Mouse (Mus musculus) CH12.LX (cell line): ENCODE results near the gene Clic4. TPM values are rescaled to one million over a fixed set of nuclear protein-coding genes. Genes with fewer than 3 reads are reported as not detected.

Experiments used
- DNase-seq: peaks from one replicate; pipeline ENCODE4 v3.0.0-alpha.2; 2013; ENCODE audit errors: extremely low read depth
- H3K27ac ChIP-seq: 2 replicates; pipeline ENCODE4 v1.5.1; 2012; ENCODE audit warnings: low read depth, mild to moderate bottlenecking, control low read depth, moderate library complexity; ENCODE audit not compliant: insufficient read depth
- H3K27me3 ChIP-seq: replicated peaks from 2 replicates; pipeline ENCODE3; 2012; ENCODE audit warnings: inconsistent platforms
- H3K36me3 ChIP-seq, 2 experiments: replicated peaks in 1 of 2; 2 replicates each; pipeline versions ENCODE3 to v1.6.1; 2012; ENCODE audit warnings: inconsistent platforms in 1 of 2, low read length in 1 of 2, mild to moderate bottlenecking in 1 of 2, mixed read lengths in 1 of 2, moderate library complexity in 1 of 2; ENCODE audit not compliant: control insufficient read depth in 1 of 2, insufficient read depth in 1 of 2
- H3K4me1 ChIP-seq, 2 experiments: 2 replicates each; pipeline ENCODE4 v1.6.1; 2012; ENCODE audit warnings: inconsistent platforms in 1 of 2, moderate library complexity in 1 of 2; ENCODE audit not compliant: insufficient read depth in 2 of 2, control insufficient read depth in 1 of 2
- H3K4me2 ChIP-seq: 2 replicates; pipeline ENCODE4 v1.6.1; 2012; ENCODE audit warnings: low read depth, mild to moderate bottlenecking, control low read depth; ENCODE audit not compliant: poor library complexity, insufficient read depth, severe bottlenecking
- H3K4me3 ChIP-seq, 3 experiments: fragments of 150-350 bp in 1 of 3; sonication (generic) in 1 of 3; replicated peaks in 1 of 3; 2 replicates each; pipeline versions ENCODE3 to v1.5.1; 2011 to 2012; ENCODE audit warnings: low read depth in 2 of 3, low read length in 2 of 3, mild to moderate bottlenecking in 2 of 3, moderate library complexity in 2 of 3, control low read depth in 1 of 3, improper control_type of control experiment in 1 of 3, inconsistent platforms in 1 of 3, mixed read lengths in 1 of 3; ENCODE audit not compliant: poor library complexity in 1 of 3
- H3K79me2 ChIP-seq: replicated peaks from 2 replicates; pipeline ENCODE4 v1.6.1; 2012; ENCODE audit warnings: mild to moderate bottlenecking, moderate library complexity; ENCODE audit not compliant: control insufficient read depth, poor library complexity, insufficient read depth, severe bottlenecking; ENCODE audit errors: extremely low read depth
- H3K9ac ChIP-seq: 2 replicates; pipeline ENCODE4 v1.6.1; 2012; ENCODE audit warnings: low read depth, mild to moderate bottlenecking, control low read depth, moderate library complexity; ENCODE audit not compliant: insufficient read depth
- H3K9me3 ChIP-seq: replicated peaks from 2 replicates; pipeline ENCODE3; 2012; ENCODE audit warnings: low read length, inconsistent platforms, mixed read lengths
- BHLHE40 ChIP-seq: IDR thresholded peaks from 2 replicates; pipeline ENCODE4 v1.6.1; 2011; ENCODE audit warnings: mild to moderate bottlenecking, low read depth, low read length, improper control_type of control experiment
- CHD1 ChIP-seq: IDR thresholded peaks from 2 replicates; pipeline ENCODE4 v1.6.1; 2012; ENCODE audit warnings: low read depth, low read length, improper control_type of control experiment, inconsistent platforms
- E2F4 ChIP-seq: IDR thresholded peaks from 2 replicates; pipeline ENCODE4 v1.6.1; 2011; ENCODE audit warnings: low read depth, low read length, improper control_type of control experiment; ENCODE audit not compliant: insufficient replicate concordance
- EP300 ChIP-seq: IDR thresholded peaks from 2 replicates; pipeline ENCODE4 v1.6.1; 2011; ENCODE audit warnings: low read length, improper control_type of control experiment
- ETS1 ChIP-seq: conservative IDR thresholded peaks from 2 replicates; pipeline ENCODE4 v1.6.1; 2012; ENCODE audit warnings: low read depth, mild to moderate bottlenecking, inconsistent platforms, low read length, improper control_type of control experiment, moderate library complexity
- GABPA ChIP-seq: IDR thresholded peaks from 2 replicates; pipeline ENCODE4 v1.6.1; 2012; ENCODE audit warnings: low read depth, low read length, improper control_type of control experiment, inconsistent platforms; ENCODE audit not compliant: insufficient replicate concordance
- IRF4 ChIP-seq: IDR thresholded peaks from 2 replicates; pipeline ENCODE4 v1.6.1; 2014; ENCODE audit warnings: low read depth, mild to moderate bottlenecking, inconsistent platforms, low read length, improper control_type of control experiment
- JUN ChIP-seq: IDR thresholded peaks from 2 replicates; pipeline ENCODE4 v1.6.1; 2011; ENCODE audit warnings: low read depth, mild to moderate bottlenecking, low read length, improper control_type of control experiment, moderate library complexity; ENCODE audit not compliant: insufficient read depth
- KAT2A ChIP-seq: IDR thresholded peaks from 2 replicates; pipeline ENCODE4 v1.6.1; 2012; ENCODE audit warnings: low read length, improper control_type of control experiment, inconsistent platforms; ENCODE audit not compliant: insufficient replicate concordance
- MAZ ChIP-seq: IDR thresholded peaks from 2 replicates; pipeline ENCODE4 v1.6.1; 2012; ENCODE audit warnings: low read depth, mild to moderate bottlenecking, inconsistent platforms, low read length, improper control_type of control experiment, moderate library complexity
- MEF2A ChIP-seq: IDR thresholded peaks from 2 replicates; pipeline ENCODE4 v1.6.1; 2014; ENCODE audit warnings: low read depth, mild to moderate bottlenecking, inconsistent platforms, low read length, improper control_type of control experiment, borderline replicate concordance
- NELFE ChIP-seq: IDR thresholded peaks from 2 replicates; pipeline ENCODE4 v1.6.1; 2011; ENCODE audit warnings: low read depth, low read length, improper control_type of control experiment
- NRF1 ChIP-seq: IDR thresholded peaks from 2 replicates; pipeline ENCODE4 v1.6.1; 2014; ENCODE audit warnings: low read depth, mild to moderate bottlenecking, inconsistent platforms, low read length, improper control_type of control experiment, moderate library complexity
- PAX5 ChIP-seq: IDR thresholded peaks from 2 replicates; pipeline ENCODE4 v1.6.1; 2012; ENCODE audit warnings: low read length, inconsistent platforms, mixed read lengths
- RAD21 ChIP-seq: IDR thresholded peaks from 2 replicates; pipeline ENCODE4 v1.6.1; 2011; ENCODE audit warnings: low read depth, mild to moderate bottlenecking, low read length, improper control_type of control experiment, moderate library complexity
- SMC3 ChIP-seq: IDR thresholded peaks from 2 replicates; pipeline ENCODE4 v1.6.1; 2011; ENCODE audit warnings: low read depth, low read length, improper control_type of control experiment
- TCF12 ChIP-seq: IDR thresholded peaks from 2 replicates; pipeline ENCODE4 v1.6.1; 2014; ENCODE audit warnings: low read depth, mild to moderate bottlenecking, inconsistent platforms, low read length, improper control_type of control experiment
- UBTF ChIP-seq: IDR thresholded peaks from 2 replicates; pipeline ENCODE4 v1.6.1; 2012; ENCODE audit warnings: low read depth, mild to moderate bottlenecking, inconsistent platforms, low read length, improper control_type of control experiment, moderate library complexity
- USF2 ChIP-seq: conservative IDR thresholded peaks from 2 replicates; pipeline ENCODE4 v1.6.1; 2011; ENCODE audit warnings: low read depth, low read length, improper control_type of control experiment
- ZC3H11A ChIP-seq: IDR thresholded peaks from 2 replicates; pipeline ENCODE4 v1.6.1; 2012; ENCODE audit warnings: low read depth, mild to moderate bottlenecking, inconsistent platforms, low read length, improper control_type of control experiment
- ZMIZ1 ChIP-seq: IDR thresholded peaks from 2 replicates; pipeline ENCODE4 v1.6.1; 2012; ENCODE audit warnings: low read depth, mild to moderate bottlenecking, inconsistent platforms, low read length, improper control_type of control experiment
- dilution Hi-C: fragments of 300-500 bp; cut with MboI; formaldehyde crosslinking; loops from 2 replicates; pipeline ENCODE4 v1.14.3; 2020; ENCODE audit warnings: low sequenced_read_pairs; ENCODE audit not compliant: extremely low pct_unique_long_range_greater_than_20kb, extremely low pct_ligation_motif_present
- in situ Hi-C: fragments of 300-500 bp; cut with MboI; formaldehyde crosslinking; loops from 3 replicates; pipeline ENCODE4 v1.14.3; 2019; ENCODE audit warnings: low sequenced_read_pairs, low pct_ligation_motif_present, low pct_unique_long_range_greater_than_20kb, mixed read lengths
- polyA plus RNA-seq: library from polyadenylated mRNA; unstranded; fragments of >175 nt; gene quantifications from 2 replicates; pipeline ENCODE4 v1.2.1, GENCODE M21; 2012; ENCODE audit warnings: low read depth; ENCODE audit not compliant: insufficient read length
- total RNA-seq, 2 experiments: library from RNA; depleted of rRNA; stranded (reverse); fragments of 300-350 nt in 1 of 2; fragments of >200 nt in 1 of 2; gene quantifications; 2 replicates each; pipeline ENCODE4 v1.2.3; 2012 to 2014

The Clic4 gene
- total and polyA plus RNA-seq, 3 experiments, result 154 to 214 (median 199) TPM

DNA sequence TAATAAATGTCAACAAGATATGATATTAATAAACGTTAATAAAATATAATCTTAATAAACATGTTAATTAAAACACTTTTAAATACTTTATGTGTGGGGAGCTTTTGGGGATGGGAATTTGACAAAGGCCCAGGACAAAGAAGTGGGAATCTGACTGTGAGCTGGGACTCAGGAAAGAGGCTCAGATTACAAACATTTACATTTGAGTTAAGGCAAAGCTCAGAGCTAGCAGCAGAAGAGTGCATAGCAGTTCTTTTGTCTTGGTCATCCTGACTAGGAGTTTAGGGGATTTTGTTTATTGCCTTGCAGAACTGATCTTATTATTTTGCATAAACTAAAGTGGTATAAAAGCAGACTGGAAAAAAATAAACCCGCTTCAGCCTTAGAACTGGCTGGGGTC lies 20.8 kb downstream of the Clic4 start:
- H3K27me3 ChIP-seq, result no peaks in the 10 kb centered on the region
- no peak overlapping the region for H3K4me3 ChIP-seq
- H3K9ac ChIP-seq, result no peak overlapping the region
- peaks cover 34 to 81% of the 10 kb centered on the region in 2 experiments for H3K36me3 ChIP-seq
- no peak overlapping the region for H3K4me2 ChIP-seq
- TF ChIP-seq BHLHE40 (no peak), SMC3 (no peak), UBTF (no peak), NRF1 (no peak), PAX5 (no peak), USF2 (no peak), MAZ (no peak), ZMIZ1 (no peak), CHD1 (no peak), JUN (no peak), NELFE (no peak), ZC3H11A (no peak), E2F4 (no peak), GABPA (no peak)
- peaks cover 4 to 62% of the 10 kb centered on the region in 2 experiments; a peak in 3 of 4 replicates for H3K4me1 ChIP-seq
- in situ Hi-C loops (no loop called here), dilution Hi-C loops (no loop called here)
- H3K9me3 ChIP-seq, result peaks cover 24% of the 10 kb centered on the region
- H3K79me2 ChIP-seq, result peaks cover 93% of the 10 kb centered on the region
- no peak for DNase-seq
- no peak overlapping the region for H3K27ac ChIP-seq

- Histone ChIP-seq H3K4me1 (peaks cover 4 to 57% of the 10 kb centered on the region in 2 experiments; a peak in 2 of 4 replicates), H3K4me3 (no peak overlapping the region), H3K9me3 (peaks cover 19% of the 10 kb centered on the region), H3K79me2 (peaks cover 91% of the 10 kb centered on the region), H3K9ac (no peak overlapping the region), H3K4me2 (no peak overlapping the region), H3K27me3 (no peaks in the 10 kb centered on the region), H3K27ac (no peak overlapping the region), H3K36me3 (peaks cover 31 to 77% of the 10 kb centered on the region in 2 experiments)
- in situ Hi-C loops (no loop called here), dilution Hi-C loops (no loop called here)
- TF ChIP-seq MEF2A, result no peak
- no peak for TF ChIP-seq ETS1
- no peak for TF ChIP-seq ZMIZ1
- no peak for TF ChIP-seq RAD21
- no peak for TF ChIP-seq KAT2A
- no peak for TF ChIP-seq IRF4
- TF ChIP-seq JUN, result no peak
- TF ChIP-seq TCF12, result no peak
- no peak for TF ChIP-seq EP300
- TF ChIP-seq UBTF, result no peak
- TF ChIP-seq E2F4, result no peak
- no peak for DNase-seq
These were observed 24.2 kb downstream of the Clic4 start for GRCm38 (mm10) chr4:135248250-135249018.
